Mouse (Mus musculus) E14TG2a.4 (cell line): ENCODE data around the gene Cfap54.

Source experiments
- CTCF ChIP-seq: conservative IDR thresholded peaks from 2 replicates; pipeline ENCODE4 v1.5.1; 2014; ENCODE audit warnings: low read length
- NANOG ChIP-seq: IDR thresholded peaks from 2 replicates; pipeline ENCODE4 v1.6.1; 2014; ENCODE audit warnings: borderline replicate concordance, low read length, mixed read lengths
- POU5F1 ChIP-seq: IDR thresholded peaks from 2 replicates; pipeline ENCODE4 v1.6.1; 2014; ENCODE audit warnings: low read length, borderline replicate concordance

DNA sequence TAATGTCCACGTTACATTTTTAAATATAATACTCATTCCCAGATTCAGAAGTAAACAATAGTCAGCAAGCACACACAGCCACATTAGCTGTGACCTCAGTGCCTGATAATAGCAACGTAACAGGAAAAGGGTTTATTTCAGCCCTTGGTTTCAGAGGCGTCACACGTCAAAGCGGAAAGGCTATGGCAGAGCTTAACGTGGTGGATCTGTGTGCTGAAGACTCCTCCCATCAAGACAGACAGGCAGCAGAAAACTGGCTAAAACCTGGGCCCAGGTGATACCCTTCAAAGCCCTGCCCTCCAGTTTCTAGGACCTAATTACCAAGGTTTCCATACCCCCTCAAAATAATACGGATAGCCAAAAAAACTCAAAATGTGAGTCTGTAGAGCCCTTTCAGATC lies 16.0 kb upstream of the Cfap54 start:
- TF ChIP-seq CTCF (no peak), POU5F1 (no peak), NANOG (no peak)
